Mouse (Mus musculus): Measurements from ENCODE around the gene Zc3h4. TPM values are rescaled to one million over a fixed set of nuclear protein-coding genes. Genes with fewer than 3 reads are reported as not detected.
A peak's percentile ranks its signal among the peaks of the same experiment; 100 is the strongest.

The Zc3h4 gene
- polyA plus RNA-seq, 2 experiments from 2014 or later, result 13.5 to 18.0 TPM

- no peak for ATAC-seq
Observed at GRCm38 (mm10) chr7:16435088-16435487, 34.4 kb downstream of the Zc3h4 start.

GRCm38 (mm10) chr7:16441241-16441640 is 40.5 kb downstream of the Zc3h4 start:
- ATAC-seq, result peak; percentile 61

DNA sequence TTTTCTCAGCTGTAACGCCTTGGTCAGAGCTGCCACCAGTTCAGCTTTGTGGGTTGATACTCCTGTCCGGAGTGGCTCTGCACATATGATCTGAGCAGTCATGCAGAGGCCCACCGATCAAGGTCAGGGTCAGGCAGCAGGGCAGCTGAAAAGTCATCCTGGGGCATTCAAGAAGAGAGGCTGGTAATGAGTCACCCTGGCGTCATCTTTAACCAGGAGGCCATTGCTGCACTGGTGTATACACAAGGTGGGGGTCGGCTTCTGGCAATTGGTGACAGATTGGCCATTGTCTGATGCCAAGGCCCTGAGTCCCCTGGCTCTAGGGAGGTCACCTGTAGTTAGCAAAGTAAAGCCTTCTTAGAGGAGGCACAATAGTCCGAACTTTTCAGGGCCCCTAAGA is 50.9 kb downstream of the Zc3h4 start:
- ATAC-seq, result no peak

GRCm38 (mm10) chr7:16452587-16453073 is 51.9 kb downstream of the Zc3h4 start, which contains the start of gene Tmem160:
Gene Tmem160 (plus strand): TSS chr7:16452779.
- peak; percentile 99 for ATAC-seq

- peak; percentile 27 for ATAC-seq
Observed at GRCm38 (mm10) chr7:16453118-16453711, 52.5 kb downstream of the Zc3h4 start.

- no peak for ATAC-seq
Observed at GRCm38 (mm10) chr7:16455016-16455415, 54.3 kb downstream of the Zc3h4 start.

- ATAC-seq, result no peak
Observed at GRCm38 (mm10) chr7:16456289-16456688, 55.6 kb downstream of the Zc3h4 start.

GRCm38 (mm10) chr7:16460566-16460965 is 59.9 kb downstream of the Zc3h4 start:
- no peak for ATAC-seq

DNA sequence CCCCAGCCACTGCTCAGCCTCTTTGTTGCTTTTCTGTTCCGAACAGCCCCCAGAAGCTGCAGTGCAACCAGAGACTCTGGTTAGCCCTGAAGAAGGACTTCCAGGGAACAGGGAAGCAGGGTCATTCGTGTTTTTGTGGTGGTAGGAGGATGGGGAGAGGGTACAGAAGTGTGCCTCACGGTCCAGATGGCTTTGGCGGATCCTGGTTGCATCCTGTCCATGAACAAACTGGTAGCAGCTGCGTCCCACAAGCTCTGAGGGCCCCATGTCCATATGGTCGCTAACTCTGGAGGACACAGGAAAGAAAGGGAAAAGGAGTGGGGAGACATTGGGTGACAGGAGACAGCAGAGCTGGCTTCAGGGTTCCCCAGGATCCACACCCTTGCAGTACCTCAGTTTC is 60.4 kb downstream of the Zc3h4 start:
- no peak for ATAC-seq

DNA sequence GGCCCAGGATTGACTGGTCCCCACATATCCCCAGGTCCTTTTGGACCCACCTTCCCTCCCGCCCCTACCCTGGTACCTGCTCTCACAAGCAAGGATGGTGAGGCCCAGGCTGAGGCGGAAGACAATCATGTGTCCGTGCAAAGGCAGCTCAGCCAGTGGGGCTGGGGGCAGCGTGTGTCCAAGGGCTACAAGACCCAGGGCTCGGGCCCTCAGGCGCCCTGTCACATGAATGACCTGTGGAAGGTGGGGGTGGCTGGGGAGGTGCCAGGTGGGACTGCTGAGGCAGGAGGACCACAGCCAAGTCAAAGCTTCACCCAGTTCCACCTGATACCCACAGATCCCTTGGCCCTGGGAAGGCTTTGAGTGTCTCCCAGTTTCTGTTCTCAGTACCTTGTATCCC is 61.0 kb downstream of the Zc3h4 start:
- no peak for ATAC-seq

DNA sequence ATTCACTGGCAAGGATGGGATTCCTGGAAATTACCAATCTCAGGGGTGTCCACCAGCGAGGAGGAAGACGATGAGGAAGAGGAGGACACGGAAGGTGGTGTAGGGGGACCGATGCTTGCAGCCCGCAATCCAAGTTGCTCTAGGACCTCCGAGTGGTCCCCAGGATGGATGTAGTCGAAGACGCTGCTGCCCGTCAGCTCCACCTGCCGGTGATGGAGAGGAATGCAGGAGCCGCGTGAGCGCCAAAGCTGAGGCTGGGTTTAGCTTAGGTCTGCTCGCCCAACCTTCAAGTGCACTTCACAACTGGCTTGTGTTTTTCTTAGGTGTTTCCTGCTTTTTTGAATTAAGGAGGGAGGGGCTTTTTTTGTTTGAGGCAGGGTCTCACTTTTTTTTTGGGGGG is 62.5 kb downstream of the Zc3h4 start:
- ATAC-seq, result peak; percentile 79

- ATAC-seq, result peak; percentile 46
Observed at GRCm38 (mm10) chr7:16465160-16465559, 64.5 kb downstream of the Zc3h4 start.

GRCm38 (mm10) chr7:16465568-16465967 is 64.9 kb downstream of the Zc3h4 start:
- ATAC-seq, result no peak

DNA sequence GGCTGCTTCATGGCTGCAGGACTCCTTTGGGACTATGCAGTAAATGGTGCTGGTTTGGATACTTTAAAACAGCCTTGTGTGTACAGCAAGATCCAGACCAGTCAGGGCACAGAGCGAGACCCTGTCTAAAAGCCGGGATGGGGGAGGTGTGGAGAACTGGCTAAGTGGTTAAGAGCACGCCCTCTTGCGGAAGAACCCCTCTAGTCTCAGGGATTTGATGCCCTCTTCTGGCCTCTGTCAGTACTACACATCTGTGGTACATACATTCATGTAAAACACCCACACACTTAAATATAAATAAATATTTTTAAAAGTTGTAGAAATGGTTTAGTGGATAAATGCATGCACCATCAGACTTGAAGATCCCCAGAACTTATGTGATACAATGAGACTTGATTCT is 65.9 kb downstream of the Zc3h4 start:
- no peak for ATAC-seq

DNA sequence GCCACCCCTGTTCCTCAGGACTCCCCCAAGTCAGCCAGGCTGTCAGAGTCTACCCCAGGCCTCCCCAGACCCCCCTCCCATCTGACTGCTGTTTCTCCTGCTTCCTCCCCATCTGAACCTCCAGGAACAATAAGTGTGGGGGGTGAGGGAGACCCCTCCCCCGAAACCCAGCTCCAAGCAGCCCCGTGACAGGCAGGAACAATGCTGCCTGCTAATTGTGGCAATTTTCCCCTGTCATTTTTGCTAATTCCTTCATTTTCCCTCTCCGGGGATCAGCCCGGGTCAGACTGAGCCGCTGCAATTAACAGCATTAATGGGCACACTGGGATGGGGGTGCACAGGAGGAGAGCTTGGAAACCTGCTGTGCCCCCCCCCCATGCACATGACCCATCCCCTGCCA is 67.4 kb downstream of the Zc3h4 start:
- ATAC-seq, result no peak

DNA sequence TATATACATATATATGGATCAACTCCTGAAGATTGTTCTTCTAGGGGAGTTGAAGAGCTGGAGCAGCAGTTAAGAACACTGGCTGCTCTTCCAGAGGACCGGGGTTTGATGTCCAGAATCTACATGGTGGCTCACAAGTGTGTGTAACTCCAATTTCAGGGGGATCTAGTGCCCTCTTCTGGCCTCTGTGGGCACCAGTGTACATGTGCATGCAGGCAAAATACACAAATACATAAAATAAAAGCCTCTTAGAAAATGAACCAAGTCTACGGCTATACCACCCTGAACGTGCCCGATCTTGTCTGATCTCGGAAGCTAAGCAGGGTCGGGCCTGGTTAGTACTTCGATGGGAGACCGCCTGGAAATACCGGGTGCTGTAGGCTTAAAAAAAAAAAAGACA is 70.8 kb downstream of the Zc3h4 start:
- ATAC-seq, result no peak

- no peak for ATAC-seq
Observed at GRCm38 (mm10) chr7:16472116-16472709, 71.5 kb downstream of the Zc3h4 start.

DNA sequence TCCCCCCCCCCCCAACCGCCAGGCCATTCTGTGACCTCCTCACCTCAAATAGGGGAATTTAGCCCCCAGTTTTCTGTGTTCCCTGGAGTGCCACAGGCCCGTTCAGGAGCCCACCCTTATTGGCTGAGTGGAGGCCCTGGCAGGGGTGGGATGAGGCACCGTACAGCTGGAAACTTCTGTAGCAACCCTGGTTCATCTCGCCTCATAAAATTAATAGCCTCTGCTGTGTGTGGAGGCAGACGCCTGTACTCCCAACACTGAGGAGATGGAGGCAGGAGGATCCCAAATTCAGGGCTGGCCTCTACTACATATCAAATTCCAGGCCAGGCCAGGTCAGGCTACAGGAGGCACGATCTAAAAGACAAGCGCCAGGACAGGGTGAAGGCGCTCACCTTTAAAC is 73.1 kb downstream of the Zc3h4 start:
- ATAC-seq, result no peak

DNA sequence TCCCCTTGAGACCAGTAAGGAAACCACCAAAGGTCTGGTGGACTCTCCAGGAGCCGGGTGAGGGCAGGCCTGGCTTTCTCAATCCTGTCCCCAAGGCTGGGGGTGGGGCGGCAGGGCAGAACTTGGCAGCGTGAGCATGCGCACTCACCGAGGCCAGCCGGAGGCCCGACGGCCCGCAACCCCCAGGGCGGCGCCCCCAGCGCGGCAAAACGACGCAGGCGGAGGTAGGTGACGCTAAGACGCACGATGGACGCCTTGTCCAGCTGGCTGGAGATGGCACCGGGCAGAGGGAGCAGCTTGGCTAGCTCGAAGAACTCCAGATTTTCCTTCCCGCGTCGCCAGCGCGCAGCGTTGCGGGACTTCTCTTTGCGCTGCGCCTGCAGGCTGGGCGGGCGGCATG is 73.7 kb downstream of the Zc3h4 start:
- no peak for ATAC-seq

DNA sequence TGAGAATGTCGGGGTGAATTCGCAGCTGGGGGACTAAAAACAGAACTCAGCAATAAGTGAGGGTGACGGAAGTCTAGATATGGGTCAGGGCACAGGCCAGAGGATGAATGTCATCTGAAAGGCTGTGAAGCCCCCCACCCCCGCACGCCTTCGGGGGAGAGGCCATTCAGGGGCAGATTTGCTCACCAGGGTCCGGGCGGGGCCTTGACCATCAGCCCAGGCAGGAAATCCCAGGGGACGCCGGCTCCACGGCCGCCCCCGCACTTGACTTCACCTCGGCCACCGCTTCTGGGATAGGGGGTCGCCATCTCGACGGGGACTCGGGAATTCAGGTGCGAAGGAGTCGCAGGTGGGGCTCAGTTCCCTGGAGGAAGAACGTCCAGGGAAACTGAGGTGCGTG is 74.6 kb downstream of the Zc3h4 start:
- ATAC-seq, result no peak

GRCm38 (mm10) chr7:16475764-16476599 is 75.3 kb downstream of the Zc3h4 start:
- no peak for ATAC-seq

GRCm38 (mm10) chr7:16476600-16476989 is 75.9 kb downstream of the Zc3h4 start:
- no peak for ATAC-seq

DNA sequence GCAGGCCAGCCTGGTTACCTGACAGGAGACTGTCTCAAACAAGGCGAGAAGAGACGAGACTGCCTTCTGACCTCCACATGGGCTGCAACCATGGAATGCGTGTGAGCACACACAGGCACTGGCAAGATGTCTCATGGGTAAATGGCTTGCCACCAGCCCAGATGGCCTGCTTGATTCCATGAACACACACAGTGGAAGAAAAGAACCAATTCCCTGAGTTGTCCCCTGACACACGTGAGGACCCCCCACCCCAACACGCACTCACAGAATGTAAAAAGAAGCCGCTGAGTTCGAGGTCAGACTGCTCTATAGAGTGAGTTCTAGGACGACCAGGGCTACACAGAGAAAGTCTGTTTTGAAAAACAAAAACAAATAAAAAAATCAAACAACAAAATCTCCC is 76.9 kb downstream of the Zc3h4 start, which contains the start of gene Npas1:
TSS of gene Npas1 (minus strand) at position 101 of the 400 bp plus-strand sequence.
- no peak for ATAC-seq

Data from CD4-positive, CD25-positive, alpha-beta regulatory T cell, adult 4 months (primary cell).